Mouse (Mus musculus) adrenal gland, adult (tissue): ENCODE results near the gene Klhdc10.
A peak's percentile ranks its signal among the peaks of the same experiment; 100 is the strongest.

Source experiments
- DNase-seq, 2 experiments: peaks; one replicate each; pipeline ENCODE4 v3.0.0; 2022 to 2023; ENCODE audit warnings: low spot score in 1 of 2; ENCODE audit not compliant: inconsistent age in 2 of 2

The Klhdc10 gene

DNA sequence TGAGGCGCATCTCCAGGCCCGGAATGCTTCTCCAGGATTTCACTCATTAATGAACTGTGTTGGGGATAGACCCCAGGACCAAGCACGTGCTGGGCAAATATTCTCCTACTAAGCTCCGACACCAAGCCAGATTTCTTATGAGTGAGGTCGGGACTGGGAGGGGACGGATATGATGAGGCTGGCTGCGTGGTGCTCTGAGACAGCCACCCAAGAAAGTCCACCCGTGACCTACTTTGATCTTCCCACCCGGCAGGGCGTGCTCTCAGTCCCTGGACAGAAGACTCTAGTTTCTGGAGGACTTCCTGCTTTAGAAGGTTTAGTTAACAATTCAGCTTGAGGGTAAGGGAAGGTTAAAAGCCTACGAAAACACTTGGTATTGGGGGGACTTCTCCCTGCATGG, 63.9 kb downstream of the Klhdc10 start:
- no peak for DNase-seq

GRCm38 (mm10) chr6:30468058-30468457, 66.4 kb downstream of the Klhdc10 start:
- no peak for DNase-seq

DNA sequence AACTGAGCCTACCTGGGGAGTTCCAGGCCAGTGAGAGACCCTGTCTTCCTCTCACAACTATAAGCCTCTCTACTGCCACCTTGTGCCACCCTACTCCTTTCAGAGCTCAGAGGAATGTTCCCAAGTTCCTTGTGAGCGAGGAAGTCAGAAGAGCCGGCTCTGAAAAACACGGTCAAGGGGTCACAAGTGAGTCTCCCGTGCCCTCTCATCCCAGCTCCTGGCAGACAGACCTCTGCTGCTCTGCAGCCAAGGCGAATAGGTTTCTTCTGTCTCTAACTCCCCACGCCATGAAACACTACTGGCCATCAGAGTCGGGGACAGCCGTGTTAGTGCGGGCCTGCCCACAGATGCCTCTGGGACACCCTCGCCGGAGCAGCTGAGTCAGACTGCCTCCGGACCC, 67.0 kb downstream of the Klhdc10 start:
- DNase-seq: peak; percentile 33 to 74

- DNase-seq: peak; percentile 78 to 85
Measured at GRCm38 (mm10) chr6:30469370-30469769, 67.7 kb downstream of the Klhdc10 start.

DNA sequence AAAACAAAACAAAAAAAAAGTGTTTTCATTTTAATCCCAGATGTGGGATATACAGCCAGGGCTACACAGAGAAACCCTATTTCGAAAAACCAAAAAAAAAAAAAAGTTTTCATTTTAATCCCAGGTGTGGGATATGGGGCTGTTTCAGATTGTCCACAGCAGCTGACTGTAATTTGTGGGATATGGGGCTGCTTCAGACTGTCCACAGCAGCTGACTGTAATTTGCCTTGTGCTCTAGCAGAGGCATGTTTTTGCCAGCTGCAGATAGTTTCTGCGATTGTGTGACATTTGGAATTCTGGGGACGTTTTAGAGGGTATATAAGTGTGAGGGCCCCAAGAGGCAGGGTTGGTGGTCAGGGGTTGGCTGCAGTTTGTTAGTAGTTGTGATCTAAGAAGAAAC, 70.0 kb downstream of the Klhdc10 start:
- DNase-seq: no peak

DNA sequence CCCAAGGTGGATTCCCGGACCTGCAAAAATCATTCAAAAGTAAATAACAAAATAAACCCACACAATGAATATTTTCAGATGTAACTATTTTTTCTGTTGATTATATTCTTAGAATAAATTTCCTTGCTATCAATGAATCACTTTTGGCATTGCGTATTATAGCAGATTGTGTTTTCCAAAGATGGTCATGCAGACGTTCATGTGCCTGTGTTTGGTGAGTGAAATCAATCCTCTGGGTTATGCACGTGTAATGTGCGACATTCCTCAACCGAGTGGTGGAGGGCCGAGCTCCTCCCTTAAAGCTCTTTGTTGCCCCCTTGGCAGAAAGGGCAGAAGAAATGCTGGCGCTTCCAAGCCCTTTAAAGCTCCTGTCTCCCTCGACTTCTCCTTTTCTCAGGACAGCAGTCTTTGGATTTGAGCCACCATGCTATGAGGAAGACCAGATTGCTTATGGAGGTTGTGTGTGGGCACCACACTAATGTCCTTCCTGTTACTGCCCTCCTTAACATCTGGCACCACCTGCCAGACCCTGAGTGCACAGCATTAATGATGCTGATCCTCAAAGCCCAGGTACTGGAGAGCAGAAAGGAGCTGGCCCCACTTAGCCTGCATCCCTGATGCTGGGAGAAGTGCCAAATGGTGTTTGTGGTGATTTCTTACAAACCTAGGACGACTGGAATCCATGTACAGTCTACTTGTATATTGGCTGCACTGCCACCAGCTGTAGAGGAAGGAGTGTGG, 74.5 kb downstream of the Klhdc10 start:
- no peak for DNase-seq

- DNase-seq: no peak
Measured at GRCm38 (mm10) chr6:30477210-30477714, 75.6 kb downstream of the Klhdc10 start.

DNA sequence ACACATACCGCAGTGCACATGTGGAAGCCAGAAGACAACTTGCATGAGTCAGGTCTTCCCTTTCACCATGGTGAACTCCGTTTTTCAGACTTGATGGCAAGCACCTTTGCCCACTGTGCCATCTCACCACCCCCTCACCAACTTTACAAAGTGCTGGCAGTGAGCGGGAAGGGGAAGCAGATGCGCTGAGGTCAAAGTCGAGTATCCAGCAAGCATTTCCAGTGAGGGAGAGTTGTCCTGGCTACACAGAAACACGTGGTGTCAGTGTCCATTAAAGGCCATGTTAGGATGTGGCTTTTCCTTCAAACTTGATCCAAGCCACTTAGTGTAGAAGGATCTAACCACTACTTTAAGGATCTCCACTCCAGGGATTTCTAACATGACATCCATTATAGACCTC, 76.1 kb downstream of the Klhdc10 start:
- no peak for DNase-seq

- no peak for DNase-seq
Measured at GRCm38 (mm10) chr6:30479418-30479817, 77.8 kb downstream of the Klhdc10 start.

DNA sequence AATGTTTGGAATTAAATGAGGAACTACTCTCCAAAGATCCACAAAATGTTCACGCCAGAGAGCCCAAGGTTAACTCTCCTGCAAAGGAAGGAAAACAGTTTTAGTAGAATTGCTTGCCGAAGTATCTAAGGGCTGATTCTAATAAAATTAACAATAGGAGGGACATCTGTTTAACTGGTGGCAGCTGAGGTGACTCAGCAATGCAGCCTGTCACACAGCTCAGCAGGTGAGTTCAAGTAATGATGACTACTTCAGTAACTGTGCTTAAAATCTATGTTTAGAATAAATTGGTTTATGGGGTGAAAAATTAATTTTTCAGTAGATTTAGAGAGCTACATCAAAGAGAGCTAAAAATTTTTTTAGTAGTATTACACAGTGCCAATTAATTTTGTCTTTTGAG, 81.2 kb downstream of the Klhdc10 start:
- DNase-seq: no peak

GRCm38 (mm10) chr6:30486504-30486903, 84.8 kb downstream of the Klhdc10 start:
- no peak for DNase-seq

- no peak for DNase-seq
Measured at GRCm38 (mm10) chr6:30499049-30499448, 97.4 kb downstream of the Klhdc10 start.
